Mouse (Mus musculus) kidney, adult 2 months (tissue): ENCODE results near the gene Dand5.

Experiments used
- CTCF ChIP-seq: fragments of 200-500 bp; conservative IDR thresholded peaks from 2 replicates; pipeline ENCODE4 v1.5.1; 2011; ENCODE audit warnings: low read depth, mild to moderate bottlenecking, control low read depth, low read length, moderate library complexity, mixed read lengths; ENCODE audit not compliant: insufficient read depth, insufficient read length
- POLR2A ChIP-seq: fragments of 200-500 bp; IDR thresholded peaks from one replicate; pipeline ENCODE4 v1.6.1; 2011; ENCODE audit warnings: low read depth, low read length, control low read depth

- TF ChIP-seq CTCF = no peak
- no peak for TF ChIP-seq POLR2A
These were observed 14.7 kb upstream of the Dand5 start for GRCm38 (mm10) chr8:84837149-84837911.
